Mouse (Mus musculus): ENCODE measurements around the gene Prss57. TPM values are rescaled to one million over a fixed set of nuclear protein-coding genes. Genes with fewer than 3 reads are reported as not detected.

Prss57 gene
- total RNA-seq, 2 experiments from 2014 or later = 0.09 to 0.21 TPM

GRCm38 (mm10) chr10:79754856-79755516 lies 35.8 kb downstream of the Prss57 start, which contains the start of gene Fgf22:
Fgf22 (plus strand) TSS chr10:79755076.
- peak; percentile 89 for DNase-seq

GRCm38 (mm10) chr10:79748496-79748895 lies 42.3 kb downstream of the Prss57 start:
- DNase-seq = no peak

GRCm38 (mm10) chr10:79746774-79747151 lies 44.0 kb downstream of the Prss57 start:
- DNase-seq = no peak

- DNase-seq = peak; percentile 94
These were observed 44.6 kb downstream of the Prss57 start, which contains the start of gene Polrmt for GRCm38 (mm10) chr10:79745898-79746773. Polrmt (minus strand) TSS chr10:79746581.

DNA sequence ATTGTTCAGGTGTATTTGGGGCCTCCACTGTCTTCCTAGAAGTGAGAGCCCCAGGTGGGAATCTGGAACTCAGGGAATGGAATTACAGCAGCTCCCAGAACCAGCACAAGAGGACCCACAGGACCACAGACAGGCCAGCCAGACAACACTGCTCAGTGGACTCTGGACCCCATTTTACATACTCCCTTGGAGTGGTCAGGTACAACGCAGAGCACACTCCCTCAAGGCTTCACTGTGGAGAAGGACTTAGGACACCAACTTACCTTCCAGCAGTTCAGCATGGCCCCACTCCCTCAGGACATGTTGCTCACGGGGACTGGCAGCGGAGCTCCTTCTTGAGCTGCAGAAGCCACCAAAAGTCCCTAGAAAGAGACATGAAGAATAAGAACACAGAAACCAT lies 45.4 kb downstream of the Prss57 start:
- no peak for DNase-seq

DNA sequence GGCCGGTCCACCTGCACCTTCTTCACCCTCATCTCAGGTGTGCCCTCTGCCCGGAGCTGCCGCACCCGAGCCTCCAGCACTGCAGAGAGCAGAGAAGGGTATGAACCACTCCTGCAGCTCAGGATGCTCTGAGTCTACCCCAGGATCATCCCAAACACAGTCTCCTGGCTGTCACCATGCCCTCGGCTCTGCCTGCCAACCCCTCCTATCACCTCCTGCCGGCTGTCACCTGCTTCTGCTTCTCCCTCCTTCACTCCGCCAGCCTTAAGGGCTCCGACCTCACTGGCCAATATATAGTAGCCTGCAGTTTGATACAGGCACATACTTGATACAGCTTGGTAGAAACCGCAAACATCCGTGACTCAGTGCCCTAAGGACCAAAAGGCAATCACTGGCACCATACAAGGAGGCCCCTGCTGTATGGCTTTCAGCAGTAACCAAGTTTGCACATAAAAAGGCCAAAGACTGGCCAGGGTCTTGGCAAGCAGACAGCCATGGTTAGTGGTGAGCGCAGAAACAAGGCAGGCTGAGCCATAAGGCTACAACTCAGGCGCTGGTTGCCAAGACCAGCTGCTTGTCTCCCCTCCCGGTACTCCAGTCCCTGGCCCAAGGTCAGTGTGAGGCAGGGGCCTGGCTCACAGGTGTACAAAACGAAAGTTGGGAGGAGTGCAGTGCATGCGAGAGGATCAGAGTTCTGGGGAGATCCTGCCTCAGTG lies 47.0 kb downstream of the Prss57 start:
- DNase-seq = no peak

DNA sequence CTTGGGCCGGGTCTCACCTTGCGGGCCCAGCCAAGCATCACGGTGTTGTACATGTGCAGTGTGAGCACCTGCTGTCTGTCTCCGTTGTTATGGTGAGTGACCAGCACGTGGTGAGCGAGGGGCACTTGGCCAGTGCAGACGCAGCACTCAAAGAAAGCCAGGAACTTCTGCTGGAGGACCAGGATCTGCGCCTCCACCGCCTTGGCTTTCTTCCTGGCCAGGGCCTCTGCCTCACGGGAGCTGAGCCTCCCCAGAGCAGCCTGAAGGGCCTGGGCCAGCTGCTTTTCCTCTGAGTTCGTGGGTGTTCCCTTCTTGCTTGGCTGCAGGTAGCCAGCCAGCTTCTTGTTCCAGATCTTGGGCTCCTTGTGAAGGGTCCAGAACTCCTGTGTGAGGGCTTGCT lies 47.6 kb downstream of the Prss57 start:
- no peak for DNase-seq

- no peak for DNase-seq
These were observed 49.9 kb downstream of the Prss57 start for GRCm38 (mm10) chr10:79740863-79741262.

DNA sequence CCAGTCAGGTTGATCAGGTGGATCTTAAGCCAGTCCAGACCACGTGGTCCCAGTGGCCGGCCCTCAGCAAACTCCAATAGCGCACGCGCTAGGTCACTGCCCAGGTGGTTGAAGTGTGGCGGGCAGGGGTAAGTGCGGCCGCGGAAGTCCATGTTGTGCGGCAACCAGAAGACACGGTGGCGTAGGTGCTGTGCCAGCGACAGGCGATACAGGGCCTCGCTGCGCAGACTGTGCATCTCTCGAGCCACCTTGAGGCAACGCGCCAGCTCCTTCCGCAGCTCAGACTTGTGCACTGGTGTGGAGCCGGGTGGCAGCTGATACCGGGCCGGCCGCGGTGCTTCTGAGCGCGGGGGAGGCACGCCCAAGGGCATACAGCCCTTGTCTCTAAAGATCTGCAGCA lies 51.5 kb downstream of the Prss57 start:
- DNase-seq = no peak

GRCm38 (mm10) chr10:79738259-79738658 lies 52.5 kb downstream of the Prss57 start:
- DNase-seq = no peak

DNA sequence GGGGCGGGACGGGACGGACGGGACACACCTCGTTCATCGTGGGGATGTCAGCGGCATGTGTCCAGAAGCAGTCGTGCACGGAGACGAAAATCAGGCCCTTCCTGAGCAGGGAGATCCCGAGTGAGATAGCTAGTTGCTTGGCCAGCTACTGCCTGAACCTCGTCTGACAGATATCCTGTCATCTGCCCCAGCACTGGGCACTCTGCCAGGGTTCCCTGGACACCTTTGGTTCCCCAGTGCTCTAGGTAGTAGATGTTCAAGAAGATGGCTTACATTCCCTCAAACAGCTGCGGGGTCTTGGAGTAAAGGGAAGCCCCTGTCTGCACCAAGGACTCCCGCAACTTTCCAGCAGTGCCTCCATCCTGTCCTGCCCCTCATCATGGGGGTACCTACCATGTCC lies 54.1 kb downstream of the Prss57 start:
- DNase-seq = no peak

DNA sequence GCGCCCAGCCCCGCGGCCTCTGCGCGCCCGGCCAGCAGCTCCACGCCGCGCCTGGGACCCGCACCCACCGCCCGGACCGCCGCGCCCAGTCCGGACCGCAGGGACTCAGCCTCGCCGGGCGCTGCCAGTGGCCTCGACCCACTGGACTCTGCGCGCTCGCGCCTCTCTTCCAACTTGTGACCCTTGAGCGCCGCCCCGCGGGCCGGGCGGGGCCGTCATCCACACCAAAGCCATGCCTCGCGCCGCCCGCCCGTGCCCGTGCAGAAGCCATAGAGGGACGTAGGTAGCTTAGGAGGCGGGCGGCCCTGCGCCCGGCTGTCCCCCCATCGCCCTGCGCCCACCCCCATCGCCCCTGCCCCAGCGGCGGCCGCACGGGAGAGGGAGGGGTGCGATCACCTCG lies 55.4 kb downstream of the Prss57 start:
- peak; percentile 40 for DNase-seq

- no peak for DNase-seq
These were observed 56.9 kb downstream of the Prss57 start for GRCm38 (mm10) chr10:79733847-79734246.

GRCm38 (mm10) chr10:79732500-79732899 lies 58.3 kb downstream of the Prss57 start:
- DNase-seq = peak; percentile 60

Other genes starting within 250 kb of the Prss57 start
- gene Mier2, start 235.8 kb downstream of the Prss57 start, total RNA-seq (2021) = 10 to 100 TPM; 27.3 to 31.8 TPM
- not detected for gene Theg, start 203.6 kb downstream of the Prss57 start, total RNA-seq (2021)
- gene C2cd4c, start 176.9 kb downstream of the Prss57 start, total RNA-seq (2021) = under 1 TPM; 0.21 TPM
- 1 to 10 TPM; 5.6 to 8.4 TPM for gene Shc2, start 153.0 kb downstream of the Prss57 start, total RNA-seq (2021)
- gene Odf3l2, start 145.2 kb downstream of the Prss57 start, total RNA-seq (2021) = not detected
- gene Madcam1, start 126.4 kb downstream of the Prss57 start, total RNA-seq (2021) = 1 to 10 TPM; 3.1 to 4.0 TPM
- gene Tpgs1, start 121.6 kb downstream of the Prss57 start, total RNA-seq (2021) = 10 to 100 TPM; 26.2 to 27.0 TPM
- 10 to 100 TPM; 90.2 to 96.7 TPM for gene Cdc34, start 108.8 kb downstream of the Prss57 start, total RNA-seq (2021)
- gene Gzmm, start 101.9 kb downstream of the Prss57 start, total RNA-seq (2021) = 1 to 10 TPM; 1.0 to 1.5 TPM
- gene Bsg, start 86.5 kb downstream of the Prss57 start, total RNA-seq (2021) = 100 to 1,000 TPM; 662 to 732 TPM
- gene Hcn2, start 74.3 kb downstream of the Prss57 start, total RNA-seq (2021) = 1 to 10 TPM; 7.2 to 8.7 TPM
- gene Polrmt, start 44.4 kb downstream of the Prss57 start, total RNA-seq (2021) = 10 to 100 TPM; 60.1 to 69.8 TPM
- gene Fgf22, start 35.9 kb downstream of the Prss57 start, total RNA-seq (2021) = not detected
- 10 to 100 TPM; 50.8 to 55.1 TPM for gene Rnf126, start 24.0 kb downstream of the Prss57 start, total RNA-seq (2021)
- 1 to 10 TPM; 5.5 to 5.7 TPM for gene Fstl3, start 13.7 kb downstream of the Prss57 start, total RNA-seq (2021)
- 10 to 100 TPM; 69.6 to 80.2 TPM for gene Palm, start 2.6 kb upstream of the Prss57 start, total RNA-seq (2021)
- under 1 TPM in 1 of 2 experiments, not detected in 1; 0.27 TPM for gene Misp, start 30.0 kb upstream of the Prss57 start, total RNA-seq (2021)
- 100 to 1,000 TPM; 267 to 270 TPM for gene Ptbp1, start 63.5 kb upstream of the Prss57 start, total RNA-seq (2021)
- 1 to 10 TPM; 1.5 to 2.8 TPM for gene Prtn3, start 83.5 kb upstream of the Prss57 start, total RNA-seq (2021)
- gene Plppr3, start 83.7 kb upstream of the Prss57 start, total RNA-seq (2021) = 1 to 10 TPM; 3.4 to 4.3 TPM
- gene Elane, start 95.3 kb upstream of the Prss57 start, total RNA-seq (2021) = 1 to 10 TPM; 2.1 to 2.3 TPM
- 100 to 1,000 TPM; 316 to 348 TPM for gene Cfd, start 99.9 kb upstream of the Prss57 start, total RNA-seq (2021)
- 10 to 100 TPM; 48.1 to 50.8 TPM for gene Med16, start 118.0 kb upstream of the Prss57 start, total RNA-seq (2021)
- not detected for gene Gm26602, start 119.9 kb upstream of the Prss57 start, total RNA-seq (2021)
- 1 to 10 TPM in 1 of 2 experiments, under 1 TPM in 1; 0.69 to 1.8 TPM for gene Kiss1r, start 126.0 kb upstream of the Prss57 start, total RNA-seq (2021)
- gene R3hdm4, start 130.2 kb upstream of the Prss57 start, total RNA-seq (2021) = 10 to 100 TPM; 78.9 to 93.6 TPM
- 1 to 10 TPM; 6.3 to 8.1 TPM for gene Arid3a, start 136.1 kb upstream of the Prss57 start, total RNA-seq (2021)
- 10 to 100 TPM; 32.4 to 34.9 TPM for gene Wdr18, start 169.2 kb upstream of the Prss57 start, total RNA-seq (2021)
- under 1 TPM; 0.27 to 0.36 TPM for gene Grin3b, start 179.8 kb upstream of the Prss57 start, total RNA-seq (2021)
- 100 to 1,000 TPM; 143 to 146 TPM for gene Tmem259, start 193.4 kb upstream of the Prss57 start, total RNA-seq (2021)
- gene Cnn2, start 197.6 kb upstream of the Prss57 start, total RNA-seq (2021) = 10 to 100 TPM; 46.8 to 57.8 TPM
- gene Abca7, start 205.5 kb upstream of the Prss57 start, total RNA-seq (2021) = 10 to 100 TPM; 16.0 to 19.8 TPM
- gene Arhgap45, start 225.7 kb upstream of the Prss57 start, total RNA-seq (2021) = 10 to 100 TPM; 11.9 to 12.7 TPM
- 100 to 1,000 TPM in 1 of 2 experiments, 10 to 100 TPM in 1; 96.5 to 102 TPM for gene Polr2e, start 248.8 kb upstream of the Prss57 start, total RNA-seq (2021)